Mouse (Mus musculus): ENCODE measurements at regions not wholly inside any gene's neighbourhood (a gene's known extent, or its start where the extent isn't known, plus 50 kb on each side); places are given as distances from the start of the nearest gene placed in this dataset.
A peak's percentile ranks its signal among the peaks of the same experiment; 100 is the strongest.

- peak in 1 of 2 experiments; percentile 10 for DNase-seq (ENCODE audit: low spot score in 2 of 2)
These were observed 394.7 kb upstream of the Slitrk6 start for GRCm38 (mm10) chr14:111149653-111150052.

DNA sequence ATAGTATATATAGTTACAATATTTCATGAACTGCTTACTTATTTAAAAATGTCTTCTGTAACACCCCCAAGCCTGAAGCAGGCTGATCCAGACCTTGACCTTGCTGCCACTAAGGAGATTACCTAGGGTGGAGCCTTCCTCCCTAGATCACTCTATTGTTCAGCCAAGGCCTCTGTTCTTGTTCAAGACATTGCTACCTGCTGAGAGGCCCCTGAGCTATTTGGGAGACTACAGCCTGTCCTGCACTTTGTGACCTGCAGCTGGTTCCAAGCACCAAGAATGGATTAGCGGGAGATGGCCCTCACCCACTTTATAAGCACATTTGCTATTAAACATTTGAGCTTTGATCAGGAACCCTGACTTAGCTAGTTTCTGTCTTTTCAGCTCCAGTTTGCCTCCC is 361.7 kb upstream of the Slitrk6 start:
- DNase-seq (ENCODE audit: low spot score in 2 of 2), result no peak

DNA sequence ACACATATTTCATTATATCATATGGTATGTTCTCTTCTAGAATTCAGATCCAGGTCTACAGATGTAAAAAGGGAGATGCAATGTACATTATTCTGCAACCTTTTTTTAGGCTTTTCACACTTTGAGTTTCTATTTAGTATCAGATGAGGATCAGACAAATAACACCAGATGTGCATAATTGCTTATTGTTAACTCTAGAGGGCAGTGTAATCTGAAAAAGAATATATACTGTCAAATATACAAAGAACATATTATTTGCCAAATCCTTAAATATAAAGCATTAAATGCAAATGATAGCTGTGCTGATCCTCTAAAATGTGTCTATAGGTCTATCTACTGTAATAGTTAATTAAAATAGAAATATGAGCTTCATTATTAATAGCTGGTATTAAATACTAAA is 348.6 kb upstream of the Slitrk6 start:
- DNase-seq (ENCODE audit: low spot score in 2 of 2), result no peak

DNA sequence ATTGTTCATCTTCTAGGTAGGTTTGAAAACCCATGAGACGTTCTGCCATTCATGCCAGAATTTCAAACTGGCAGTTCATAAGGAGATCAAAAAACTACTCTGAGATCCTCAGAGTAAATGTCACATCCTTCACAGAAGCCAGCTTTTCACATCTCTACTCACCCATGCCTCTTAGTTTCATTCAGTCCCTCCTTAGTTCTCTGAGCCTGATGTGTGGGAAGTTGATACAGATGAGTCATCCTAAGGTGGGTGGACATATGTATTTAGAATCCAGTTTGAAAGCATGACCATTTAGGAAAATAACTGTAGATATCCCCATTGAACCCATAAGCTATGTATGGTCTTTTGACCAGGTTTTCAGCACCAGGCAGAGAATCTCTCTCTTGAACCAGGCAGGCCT is 345.3 kb upstream of the Slitrk6 start:
- DNase-seq (ENCODE audit: low spot score in 2 of 2), result no peak

- no peak for DNase-seq (ENCODE audit: low spot score in 2 of 2)
These were observed 341.3 kb upstream of the Slitrk6 start for GRCm38 (mm10) chr14:111096229-111096628.

DNA sequence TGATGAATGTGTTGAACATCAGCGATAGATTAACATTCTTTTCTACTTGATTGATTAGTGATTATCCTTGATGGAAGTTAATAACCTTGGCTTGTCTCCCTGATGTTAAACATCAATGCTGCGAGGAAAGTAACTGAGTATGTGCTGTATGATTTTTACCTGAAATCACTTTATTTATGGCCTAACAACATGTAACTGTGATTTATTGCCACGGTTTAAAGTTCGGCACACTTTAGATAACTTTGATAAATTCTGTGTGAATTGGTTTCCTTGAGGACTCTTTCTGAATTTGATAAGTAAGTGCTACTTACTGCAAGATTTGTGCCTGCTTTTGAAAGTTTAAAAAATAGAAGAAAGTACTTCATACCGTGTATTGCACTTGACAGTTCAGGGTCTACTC is 319.6 kb upstream of the Slitrk6 start:
- DNase-seq (ENCODE audit: low spot score in 2 of 2), result no peak

GRCm38 (mm10) chr14:111073529-111073928 is 318.6 kb upstream of the Slitrk6 start:
- no peak for DNase-seq (ENCODE audit: low spot score in 2 of 2)

All from gastrocnemius, postnatal 4 days (tissue).